Mouse (Mus musculus): Measurements from ENCODE around the gene Aff3. TPM values are rescaled to one million over a fixed set of nuclear protein-coding genes. Genes with fewer than 3 reads are reported as not detected.

Aff3 gene
- polyA plus RNA-seq, 1 experiment from 2014 or later, result 8.5 TPM

GRCm38 (mm10) chr1:38408241-38408640 lies 256.5 kb downstream of the Aff3 start:
- no peak for ATAC-seq
- Histone ChIP-seq H3K4me2 (replicated peaks) (no peak overlapping the region), H3K27me3 (replicated peaks) (no peaks in the 10 kb centered on the region), H3K4me3 (replicated peaks) (no peak overlapping the region), H3K9ac (no peak overlapping the region), H3K9me3 (no peaks in the 10 kb centered on the region), H3K36me3 (no peaks in the 10 kb centered on the region), H3K27ac (no peak overlapping the region), H3K4me1 (replicated peaks) (no peaks in the 10 kb centered on the region)
- WGBS, result 75% methylated on average over 3 of the region's 3 CpGs

GRCm38 (mm10) chr1:38403781-38404180 lies 261.0 kb downstream of the Aff3 start:
- 80% methylated on average over 5 of the region's 5 CpGs for WGBS
- no peak overlapping the region for H3K4me2 ChIP-seq (replicated peaks)
- H3K9ac ChIP-seq, result no peak overlapping the region
- no peaks in the 10 kb centered on the region for H3K27me3 ChIP-seq (replicated peaks)
- no peak overlapping the region for H3K27ac ChIP-seq
- no peak overlapping the region for H3K4me3 ChIP-seq (replicated peaks)
- H3K36me3 ChIP-seq, result no peaks in the 10 kb centered on the region
- H3K4me1 ChIP-seq (replicated peaks), result no peaks in the 10 kb centered on the region
- no peaks in the 10 kb centered on the region for H3K9me3 ChIP-seq
- no peak for ATAC-seq

- no peaks in the 10 kb centered on the region for H3K9me3 ChIP-seq
- H3K4me1 ChIP-seq (replicated peaks), result no peaks in the 10 kb centered on the region
- H3K27me3 ChIP-seq (replicated peaks), result no peaks in the 10 kb centered on the region
- ATAC-seq, result no peak
- H3K27ac ChIP-seq, result no peak overlapping the region
- H3K9ac ChIP-seq, result no peak overlapping the region
- no peaks in the 10 kb centered on the region for H3K36me3 ChIP-seq
- 66% methylated on average over 4 of the region's 4 CpGs for WGBS
- no peak overlapping the region for H3K4me3 ChIP-seq (replicated peaks)
- no peak overlapping the region for H3K4me2 ChIP-seq (replicated peaks)
These were observed 262.9 kb downstream of the Aff3 start for GRCm38 (mm10) chr1:38401856-38402255.

GRCm38 (mm10) chr1:38399269-38399668 lies 265.5 kb downstream of the Aff3 start:
- no peaks in the 10 kb centered on the region for H3K9me3 ChIP-seq
- H3K27ac ChIP-seq, result no peak overlapping the region
- H3K36me3 ChIP-seq, result no peaks in the 10 kb centered on the region
- no peaks in the 10 kb centered on the region for H3K4me1 ChIP-seq (replicated peaks)
- H3K4me2 ChIP-seq (replicated peaks), result no peak overlapping the region
- WGBS, result 83% methylated on average over 10 of the region's 10 CpGs
- H3K4me3 ChIP-seq (replicated peaks), result no peak overlapping the region
- H3K27me3 ChIP-seq (replicated peaks), result no peaks in the 10 kb centered on the region
- no peak for ATAC-seq
- H3K9ac ChIP-seq, result no peak overlapping the region

GRCm38 (mm10) chr1:38398566-38398965 lies 266.2 kb downstream of the Aff3 start:
- peaks cover 2% of the 10 kb centered on the region; the same call in 1 of the 2 replicates for H3K4me1 ChIP-seq (replicated peaks)
- no peaks in the 10 kb centered on the region for H3K27me3 ChIP-seq (replicated peaks)
- WGBS, result 72% methylated on average over 5 of the region's 5 CpGs
- no peak overlapping the region for H3K27ac ChIP-seq
- no peak overlapping the region for H3K9ac ChIP-seq
- no peaks in the 10 kb centered on the region for H3K9me3 ChIP-seq
- no peak for ATAC-seq
- no peaks in the 10 kb centered on the region for H3K36me3 ChIP-seq
- no peak overlapping the region for H3K4me2 ChIP-seq (replicated peaks)
- H3K4me3 ChIP-seq (replicated peaks), result no peak overlapping the region

GRCm38 (mm10) chr1:38395194-38395681 lies 269.5 kb downstream of the Aff3 start:
- H3K36me3 ChIP-seq, result no peaks in the 10 kb centered on the region
- no peak overlapping the region for H3K4me2 ChIP-seq (replicated peaks)
- no peak overlapping the region for H3K4me3 ChIP-seq (replicated peaks)
- WGBS, result 56% methylated on average over 11 of the region's 11 CpGs
- no peak overlapping the region for H3K9ac ChIP-seq
- ATAC-seq, result no peak
- H3K9me3 ChIP-seq, result no peaks in the 10 kb centered on the region
- no peak overlapping the region for H3K27ac ChIP-seq
- no peaks in the 10 kb centered on the region for H3K27me3 ChIP-seq (replicated peaks)
- peaks cover 5% of the 10 kb centered on the region; the same call in 1 of the 2 replicates for H3K4me1 ChIP-seq (replicated peaks)

GRCm38 (mm10) chr1:38394493-38394892 lies 270.3 kb downstream of the Aff3 start:
- Histone ChIP-seq H3K4me3 (replicated peaks) (no peak overlapping the region), H3K4me1 (replicated peaks) (peaks cover 6% of the 10 kb centered on the region; the same call in 1 of the 2 replicates), H3K9ac (no peak overlapping the region), H3K9me3 (no peaks in the 10 kb centered on the region), H3K36me3 (no peaks in the 10 kb centered on the region), H3K27me3 (replicated peaks) (no peaks in the 10 kb centered on the region), H3K4me2 (replicated peaks) (no peak overlapping the region), H3K27ac (no peak overlapping the region)
- 42% methylated on average over 5 of the region's 5 CpGs for WGBS
- ATAC-seq, result no peak

GRCm38 (mm10) chr1:38393516-38393915 lies 271.2 kb downstream of the Aff3 start:
- Histone ChIP-seq H3K4me3 (replicated peaks) (no peak overlapping the region), H3K27ac (no peak overlapping the region), H3K27me3 (replicated peaks) (no peaks in the 10 kb centered on the region), H3K36me3 (no peaks in the 10 kb centered on the region), H3K9ac (no peak overlapping the region), H3K4me1 (replicated peaks) (peaks cover 8% of the 10 kb centered on the region; the same call in 1 of the 2 replicates), H3K4me2 (replicated peaks) (no peak overlapping the region), H3K9me3 (no peaks in the 10 kb centered on the region)
- WGBS, result 40% methylated on average over 6 of the region's 6 CpGs
- peak; percentile 45; the same call in 1 of the 2 replicates for ATAC-seq

- Histone ChIP-seq H3K27me3 (replicated peaks) (no peaks in the 10 kb centered on the region), H3K4me1 (replicated peaks) (peaks cover 8% of the 10 kb centered on the region; the same call in 1 of the 2 replicates), H3K36me3 (no peaks in the 10 kb centered on the region), H3K27ac (no peak overlapping the region), H3K4me3 (replicated peaks) (no peak overlapping the region), H3K9ac (no peak overlapping the region), H3K4me2 (replicated peaks) (no peak overlapping the region), H3K9me3 (no peaks in the 10 kb centered on the region)
- WGBS, result 36% methylated on average over 2 of the region's 2 CpGs
- ATAC-seq, result no peak
These were observed 271.8 kb downstream of the Aff3 start for GRCm38 (mm10) chr1:38392928-38393327.

GRCm38 (mm10) chr1:38390886-38391249 lies 273.9 kb downstream of the Aff3 start:
- Histone ChIP-seq H3K4me1 (replicated peaks) (peaks cover 8% of the 10 kb centered on the region; the same call in 1 of the 2 replicates), H3K4me2 (replicated peaks) (no peak overlapping the region), H3K27me3 (replicated peaks) (no peaks in the 10 kb centered on the region), H3K9ac (no peak overlapping the region), H3K27ac (no peak overlapping the region), H3K4me3 (replicated peaks) (no peak overlapping the region), H3K36me3 (no peaks in the 10 kb centered on the region), H3K9me3 (no peaks in the 10 kb centered on the region)
- 69% methylated on average over 7 of the region's 7 CpGs for WGBS
- ATAC-seq, result no peak

GRCm38 (mm10) chr1:38390235-38390885 lies 274.4 kb downstream of the Aff3 start:
- no peaks in the 10 kb centered on the region for H3K27me3 ChIP-seq (replicated peaks)
- H3K4me1 ChIP-seq (replicated peaks), result peaks cover 8% of the 10 kb centered on the region; the same call in 1 of the 2 replicates
- no peak overlapping the region for H3K9ac ChIP-seq
- no peaks in the 10 kb centered on the region for H3K9me3 ChIP-seq
- no peak for ATAC-seq
- H3K27ac ChIP-seq, result no peak overlapping the region
- WGBS, result 90% methylated on average over 17 of the region's 17 CpGs
- no peak overlapping the region for H3K4me3 ChIP-seq (replicated peaks)
- H3K4me2 ChIP-seq (replicated peaks), result no peak overlapping the region
- H3K36me3 ChIP-seq, result no peaks in the 10 kb centered on the region

GRCm38 (mm10) chr1:38389576-38389975 lies 275.2 kb downstream of the Aff3 start:
- WGBS, result 67% methylated on average over 7 of the region's 7 CpGs
- Histone ChIP-seq H3K27me3 (replicated peaks) (no peaks in the 10 kb centered on the region), H3K36me3 (no peaks in the 10 kb centered on the region), H3K9ac (no peak overlapping the region), H3K4me3 (replicated peaks) (no peak overlapping the region), H3K4me2 (replicated peaks) (no peak overlapping the region), H3K9me3 (no peaks in the 10 kb centered on the region), H3K4me1 (replicated peaks) (peaks cover 8% of the 10 kb centered on the region; the same call in 1 of the 2 replicates), H3K27ac (no peak overlapping the region)
- no peak for ATAC-seq

GRCm38 (mm10) chr1:38388466-38388865 lies 276.3 kb downstream of the Aff3 start:
- H3K9me3 ChIP-seq, result no peaks in the 10 kb centered on the region
- no peak overlapping the region for H3K9ac ChIP-seq
- peaks cover 5% of the 10 kb centered on the region; the same call in 1 of the 2 replicates for H3K4me1 ChIP-seq (replicated peaks)
- no peaks in the 10 kb centered on the region for H3K36me3 ChIP-seq
- H3K4me3 ChIP-seq (replicated peaks), result no peak overlapping the region
- no peak overlapping the region for H3K27ac ChIP-seq
- WGBS, result 54% methylated on average over 3 of the region's 3 CpGs
- H3K4me2 ChIP-seq (replicated peaks), result no peak overlapping the region
- ATAC-seq, result peak; percentile 47
- H3K27me3 ChIP-seq (replicated peaks), result no peaks in the 10 kb centered on the region

Data from intestine, embryonic 15.5 days (tissue).